Mouse (Mus musculus) 416B (cell line): ENCODE results near the gene Rpl29.

ENCODE experiments used
- DNase-seq: peaks from one replicate; pipeline ENCODE4 v3.0.0; 2011; ENCODE audit warnings: low read depth

The Rpl29 gene

DNA sequence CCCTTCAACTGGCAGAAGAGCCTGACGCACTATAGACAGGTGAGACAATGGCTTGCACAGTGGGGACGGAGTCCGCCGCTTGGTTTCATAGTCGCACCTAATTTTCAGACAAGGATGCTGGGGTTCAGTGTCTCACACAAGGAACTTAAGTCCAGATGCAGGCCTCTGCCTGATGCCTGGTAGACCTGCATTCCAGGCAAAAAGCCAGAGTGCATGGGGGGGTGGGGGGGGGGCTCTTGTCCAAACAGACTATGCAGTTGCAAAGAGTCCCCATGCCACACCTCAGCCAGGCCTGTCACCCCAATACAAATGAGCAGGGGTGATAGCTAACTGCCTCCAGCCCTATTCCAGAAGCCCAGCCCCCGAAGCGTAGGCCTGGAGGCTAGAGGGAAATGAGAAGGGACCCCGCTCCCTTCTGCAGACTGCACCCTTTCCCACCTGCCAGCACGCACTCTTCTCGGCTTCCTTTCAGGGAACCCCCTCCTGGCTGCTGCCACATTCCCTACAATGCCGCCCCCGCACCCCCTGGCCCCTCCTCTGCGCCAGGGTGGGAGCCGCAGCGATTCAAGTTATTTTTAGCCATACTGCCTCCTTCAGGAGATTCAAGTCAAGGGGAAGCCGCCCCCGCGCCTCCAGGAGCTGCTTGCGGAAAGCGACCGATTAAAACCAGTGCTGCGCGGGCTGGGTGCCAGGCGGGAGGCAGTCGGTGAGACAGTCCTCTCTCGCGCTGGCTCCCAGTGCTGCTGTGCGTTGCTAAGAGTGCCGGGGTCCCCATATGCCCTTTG, 11.2 kb upstream of the Rpl29 start:
- DNase-seq = no peak

DNA sequence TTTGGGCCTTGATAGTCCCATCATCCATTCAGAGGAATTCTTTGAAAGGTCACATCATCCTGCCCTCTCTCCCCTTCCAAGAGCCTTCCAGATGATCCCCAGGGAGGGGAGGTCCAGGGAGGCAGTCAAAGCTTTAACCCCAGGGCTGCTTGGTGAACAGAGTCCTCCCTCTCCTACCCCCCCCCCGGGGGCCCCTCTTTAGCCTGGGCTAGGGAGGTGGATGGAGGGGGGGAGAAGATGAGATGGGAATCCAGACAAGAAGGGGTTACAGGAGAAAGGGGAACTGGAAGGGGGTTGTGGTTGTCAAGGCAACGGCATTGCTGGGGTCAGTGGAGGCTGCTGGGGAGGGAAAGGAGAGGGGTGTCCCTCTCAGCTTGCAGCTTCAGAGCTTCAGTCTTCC, 8.6 kb upstream of the Rpl29 start:
- no peak for DNase-seq

DNA sequence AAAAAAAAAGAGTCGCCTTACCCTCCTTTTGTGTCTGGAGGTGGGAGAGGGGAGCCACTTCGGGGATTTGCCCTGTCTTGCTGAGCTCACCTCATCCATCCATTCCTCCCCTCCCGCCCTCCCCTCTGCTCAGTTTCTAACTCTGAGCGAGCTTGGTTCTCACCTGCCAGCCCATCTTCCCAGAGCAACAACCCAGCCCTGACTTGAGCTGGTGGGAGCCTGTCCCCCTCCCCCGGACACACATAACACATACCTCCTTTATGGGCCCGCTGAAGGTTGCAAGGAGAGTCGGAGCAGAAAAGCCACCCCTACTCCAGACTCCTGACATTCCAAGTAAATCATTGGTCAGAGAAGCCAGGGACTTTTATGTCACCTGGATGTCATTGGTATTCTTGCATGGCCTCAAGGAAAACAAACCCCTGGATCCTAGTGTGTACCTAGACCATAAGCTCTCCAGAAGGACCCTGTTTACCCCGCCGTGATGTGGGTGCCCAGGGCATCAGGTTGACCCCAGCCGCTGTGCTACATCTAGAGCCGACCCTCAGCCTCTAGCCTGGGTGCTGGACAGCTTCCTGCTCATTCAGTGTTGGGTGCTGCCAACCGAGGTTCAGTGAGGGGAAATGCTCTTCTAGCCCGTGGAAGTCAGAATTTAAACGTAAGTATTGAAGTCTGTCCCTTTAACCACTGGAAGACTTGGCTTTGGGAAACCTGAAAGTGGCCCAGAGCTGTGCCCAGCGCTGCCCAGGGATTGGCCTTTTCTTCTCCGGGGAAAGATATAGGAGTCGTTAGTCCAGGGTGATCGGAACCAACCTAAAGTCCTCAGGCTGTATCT, 8.0 kb upstream of the Rpl29 start:
- DNase-seq = no peak

DNA sequence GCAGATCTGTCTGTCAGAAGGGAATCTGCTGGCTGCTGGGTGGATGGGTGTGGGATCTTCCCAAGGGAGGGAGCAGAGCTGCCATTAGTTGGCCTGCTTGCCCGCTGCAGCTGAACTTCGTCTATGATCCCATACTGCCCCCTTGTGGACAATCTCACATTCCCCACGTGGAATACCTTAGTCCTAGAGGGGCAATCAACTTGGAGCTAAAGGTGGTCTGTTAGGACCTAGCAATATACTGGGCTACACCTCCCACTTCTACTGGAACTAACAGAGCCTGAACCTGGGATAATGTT, 7.4 kb upstream of the Rpl29 start:
- DNase-seq = peak; percentile 87

DNA sequence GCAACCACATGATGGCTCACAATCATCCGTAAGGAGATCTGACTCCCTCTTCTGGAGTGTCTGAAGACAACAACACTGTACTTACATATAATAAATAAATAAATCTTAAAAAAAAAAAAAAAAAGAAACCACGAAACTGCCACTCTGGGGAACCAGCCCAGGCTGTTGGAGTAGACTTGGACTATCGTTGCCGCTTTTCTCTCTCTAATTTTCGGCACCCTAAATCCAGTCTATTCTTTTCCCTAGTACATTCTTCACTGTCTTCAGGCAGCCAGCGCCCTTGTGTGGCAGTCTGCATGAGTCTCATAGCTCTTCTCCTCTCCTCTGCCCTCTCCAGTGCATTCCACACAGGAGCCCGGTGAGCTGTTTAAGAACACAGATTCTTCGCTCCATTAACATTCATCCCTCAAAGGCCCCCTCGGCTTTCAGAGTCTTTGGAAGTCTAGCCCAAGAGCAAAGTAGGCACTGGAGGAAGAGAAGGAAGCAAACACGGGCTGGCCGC, 484 bp upstream of the Rpl29 start:
- peak; percentile 52 for DNase-seq

DNA sequence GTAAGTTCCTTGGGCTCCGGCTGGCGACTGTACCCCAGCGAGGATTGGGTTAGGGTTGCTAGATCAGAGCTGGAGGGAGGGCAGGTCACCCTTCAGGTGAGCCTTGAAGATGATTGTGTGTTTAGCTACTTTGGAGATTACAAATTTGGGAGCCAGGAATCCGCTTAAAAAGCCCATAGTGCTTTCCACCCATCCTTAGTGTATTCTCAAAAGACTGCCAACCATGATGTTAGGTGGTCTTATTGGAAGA, 686 bp downstream of the Rpl29 start:
- no peak for DNase-seq

DNA sequence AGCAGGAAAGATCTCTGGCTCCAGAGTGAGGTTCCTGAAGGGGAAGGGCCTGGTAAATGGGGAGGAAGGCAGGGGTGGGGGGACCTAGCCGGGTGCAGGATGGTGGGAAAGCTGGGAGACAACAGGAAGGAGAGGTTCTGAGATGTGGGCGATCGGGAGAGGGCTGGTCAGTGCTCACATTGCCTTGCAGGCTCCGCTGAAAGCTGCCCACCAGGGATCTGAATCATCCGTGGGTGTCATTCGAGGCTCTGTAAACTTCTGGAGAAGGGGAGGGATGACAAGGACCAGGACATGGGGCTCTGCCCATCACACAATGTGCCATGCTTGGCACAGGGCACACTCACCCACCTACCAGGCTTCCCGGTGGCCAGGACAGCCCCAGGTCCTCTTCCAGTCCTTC, 4.1 kb downstream of the Rpl29 start:
- DNase-seq = no peak

DNA sequence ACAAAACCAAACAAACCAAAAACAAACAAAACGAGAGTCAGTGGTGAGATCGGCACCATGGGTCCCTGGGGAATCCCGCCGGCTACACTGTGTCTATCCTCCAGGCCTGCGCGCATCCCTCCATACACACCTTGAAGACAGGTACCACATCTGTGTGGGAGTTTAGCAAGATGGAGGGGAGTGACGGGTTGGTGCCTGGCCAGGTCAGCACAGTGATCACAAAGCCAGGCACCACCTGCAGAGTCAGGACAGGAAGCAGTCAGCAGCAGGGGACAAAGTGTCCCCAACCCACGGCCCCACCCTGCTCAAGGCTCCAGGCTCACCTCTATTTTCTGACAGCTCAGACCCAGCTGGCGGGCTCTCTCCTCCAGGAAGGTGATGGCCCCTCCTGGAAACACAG, 7.3 kb downstream of the Rpl29 start:
- DNase-seq = no peak

DNA sequence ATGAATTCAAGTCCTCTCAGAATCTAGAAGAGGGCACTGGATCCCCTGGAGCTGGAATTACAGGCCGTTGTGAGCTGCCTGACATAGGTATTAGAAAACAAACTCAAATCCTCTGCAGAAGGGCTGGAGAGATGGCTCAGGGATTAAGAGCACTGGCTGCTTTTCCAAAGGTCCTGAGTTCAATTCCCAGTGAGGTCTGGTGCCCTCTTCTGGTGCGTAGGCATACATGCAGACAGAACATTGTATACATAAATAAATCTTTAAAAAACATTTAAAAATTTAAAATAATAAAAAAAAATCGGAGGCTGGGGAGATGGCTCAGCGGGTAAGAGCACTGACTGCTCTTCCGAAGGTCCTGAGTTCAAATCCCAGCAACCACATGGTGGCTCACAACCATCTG, 13.4 kb downstream of the Rpl29 start:
- no peak for DNase-seq

DNA sequence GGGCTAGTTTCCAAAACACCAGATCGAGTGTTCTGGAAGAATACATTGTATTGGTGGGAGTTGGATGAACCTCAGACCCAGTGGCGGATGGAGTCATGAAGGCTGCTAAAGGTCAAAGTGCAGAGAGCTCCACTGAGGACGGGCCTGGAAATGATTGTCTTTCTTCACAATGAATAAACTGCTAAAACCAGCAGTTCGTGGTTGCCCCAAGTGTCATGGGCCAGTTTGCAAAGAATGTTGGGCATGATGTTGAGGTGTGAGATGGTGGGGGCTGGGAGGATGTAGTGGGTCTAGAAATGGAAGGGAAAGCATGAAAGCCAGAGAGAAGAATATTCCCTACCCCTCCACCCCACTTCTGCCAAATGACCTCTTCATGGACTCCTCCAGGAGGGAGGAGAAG, 15.6 kb downstream of the Rpl29 start:
- DNase-seq = no peak

DNA sequence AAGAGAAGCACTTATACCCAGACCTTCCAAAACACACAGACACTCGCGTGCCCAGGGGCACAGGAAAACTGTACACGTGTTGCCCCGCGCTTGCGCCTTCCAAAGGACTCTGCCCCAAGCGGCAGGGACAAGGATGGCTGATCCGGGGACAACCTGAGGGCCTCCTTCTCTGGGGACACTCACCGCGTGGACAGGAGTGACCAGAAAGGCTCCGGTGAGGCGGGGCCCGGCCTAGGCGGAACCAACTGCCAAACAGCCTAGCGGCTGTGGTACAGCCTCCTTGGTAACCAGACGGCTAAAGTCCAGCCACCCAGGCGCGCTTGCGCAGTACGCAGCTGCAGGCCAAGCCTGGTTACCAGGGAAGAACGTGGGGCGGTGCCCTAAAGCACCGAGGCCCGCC, 18.1 kb downstream of the Rpl29 start, which contains the start of the genes Abhd14b and Abhd14a:
Gene Abhd14b (plus strand): TSS at position 112 of the 400 bp plus-strand sequence.
Gene Abhd14a (minus strand): TSS at position 331 of the 400 bp plus-strand sequence.
- DNase-seq = peak; percentile 95

DNA sequence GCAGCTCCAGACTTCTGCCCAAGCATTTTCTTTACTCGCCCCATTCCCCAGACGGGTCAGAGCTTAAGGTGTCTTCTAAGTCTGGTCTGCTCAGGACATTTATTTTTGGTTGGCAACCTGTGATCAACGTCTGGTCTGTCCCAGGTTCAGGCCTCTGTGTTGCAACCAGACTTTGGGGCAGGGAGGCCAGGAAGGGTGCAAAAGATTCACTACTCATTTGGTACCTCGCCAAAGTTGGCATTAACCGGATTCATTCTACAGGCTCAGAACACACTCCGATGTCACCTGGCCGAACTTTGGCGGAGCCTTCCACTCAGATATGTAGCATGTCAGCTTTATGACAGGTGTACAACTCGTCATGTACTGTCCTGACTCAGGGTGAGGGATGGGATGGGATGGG, 18.7 kb downstream of the Rpl29 start:
- no peak for DNase-seq

DNA sequence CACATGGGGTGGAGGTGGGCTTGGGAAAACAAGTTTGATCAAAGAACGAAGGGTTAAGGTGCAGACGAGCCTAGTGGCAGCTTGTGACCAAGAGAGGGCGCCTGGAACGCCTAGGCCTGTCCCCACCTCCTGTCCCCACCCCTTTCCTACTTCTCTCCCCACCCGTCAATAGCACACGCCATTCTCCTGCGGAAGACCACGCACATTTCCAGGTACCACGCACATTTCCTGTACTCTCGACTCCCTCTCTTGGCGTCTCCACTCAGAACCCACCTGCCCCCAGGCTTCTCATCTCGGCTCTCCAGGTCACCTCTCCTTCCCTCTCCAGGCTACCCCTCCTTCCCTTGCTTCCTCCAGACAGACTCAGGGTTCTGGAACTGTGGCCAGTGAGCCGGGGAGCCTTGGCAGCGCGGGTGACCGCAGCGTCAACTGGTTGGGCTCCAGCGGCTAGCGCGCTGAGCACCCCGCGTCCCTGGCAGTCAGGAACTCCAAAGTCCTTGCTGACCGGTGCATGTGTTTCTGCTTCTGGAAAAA, 19.3 kb downstream of the Rpl29 start:
- peak; percentile 87 for DNase-seq

DNA sequence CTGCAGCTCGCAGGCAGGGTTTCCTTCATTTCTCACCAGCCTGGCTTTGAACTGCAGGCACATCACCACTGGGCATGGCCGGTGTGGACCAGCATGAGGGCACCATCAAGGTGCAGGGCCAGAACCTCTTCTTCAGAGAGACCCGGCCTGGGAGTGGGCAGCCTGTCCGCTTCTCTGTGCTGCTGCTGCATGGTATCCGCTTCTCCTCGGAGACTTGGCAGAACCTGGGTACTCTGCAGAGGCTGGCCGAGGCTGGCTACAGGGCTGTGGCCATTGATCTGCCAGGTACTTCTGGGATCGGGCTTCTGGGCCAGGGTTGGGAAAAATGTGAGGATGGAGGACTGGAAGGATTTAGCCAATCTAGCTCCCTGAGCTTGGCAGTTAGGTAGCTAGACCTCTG, 20.7 kb downstream of the Rpl29 start:
- DNase-seq = no peak

DNA sequence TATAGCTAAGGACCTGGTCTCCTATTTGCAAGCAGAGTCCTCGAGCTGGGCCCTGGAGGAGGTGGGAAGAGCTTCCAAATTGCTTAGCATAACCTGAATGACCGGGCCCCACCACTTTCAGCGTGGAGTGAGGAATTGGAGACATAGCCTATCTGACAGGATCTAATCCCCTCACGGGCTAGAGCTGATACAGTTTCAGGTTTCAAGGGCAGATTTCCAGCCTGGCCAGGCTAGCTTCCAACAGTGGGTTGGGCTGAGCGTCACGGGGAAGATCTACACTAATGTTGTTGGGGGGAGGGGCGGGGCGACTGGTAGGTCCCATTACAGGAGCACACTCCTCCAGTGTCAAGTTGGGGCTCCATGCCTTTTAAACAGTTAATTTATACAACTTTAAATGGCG, 21.4 kb downstream of the Rpl29 start:
- no peak for DNase-seq

DNA sequence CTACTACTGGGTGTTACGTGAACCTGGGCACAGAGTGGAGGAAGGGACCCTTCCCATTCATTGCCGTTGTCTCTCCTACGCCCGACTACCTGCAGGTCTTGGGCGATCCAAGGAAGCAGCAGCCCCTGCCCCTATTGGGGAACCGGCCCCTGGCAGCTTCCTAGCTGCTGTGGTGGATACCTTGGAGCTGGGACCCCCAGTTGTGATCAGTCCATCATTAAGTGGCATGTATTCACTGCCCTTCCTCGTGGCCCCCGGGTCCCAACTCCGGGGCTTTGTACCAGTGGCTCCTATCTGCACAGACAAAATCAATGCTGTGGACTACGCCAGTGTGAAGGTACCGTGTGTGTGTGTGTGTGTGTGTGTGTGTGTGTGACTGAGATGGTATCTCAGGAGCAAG, 22.0 kb downstream of the Rpl29 start:
- no peak for DNase-seq

DNA sequence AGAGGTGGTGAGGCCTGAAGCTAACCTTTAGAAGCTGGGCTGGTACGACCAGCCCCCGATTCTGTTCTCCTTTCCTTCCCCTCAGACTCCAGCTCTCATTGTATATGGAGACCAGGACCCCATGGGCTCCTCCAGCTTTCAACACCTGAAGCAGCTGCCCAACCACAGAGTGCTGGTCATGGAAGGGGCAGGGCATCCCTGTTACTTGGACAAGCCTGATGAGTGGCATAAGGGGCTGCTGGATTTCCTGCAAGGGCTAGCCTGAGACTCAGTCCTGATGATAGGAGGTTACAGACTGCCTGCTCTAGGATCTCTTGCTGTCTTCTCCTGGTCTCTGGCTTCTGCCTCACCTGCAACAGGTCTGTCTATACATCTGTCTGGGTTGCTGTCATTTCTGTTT, 22.6 kb downstream of the Rpl29 start:
- no peak for DNase-seq

DNA sequence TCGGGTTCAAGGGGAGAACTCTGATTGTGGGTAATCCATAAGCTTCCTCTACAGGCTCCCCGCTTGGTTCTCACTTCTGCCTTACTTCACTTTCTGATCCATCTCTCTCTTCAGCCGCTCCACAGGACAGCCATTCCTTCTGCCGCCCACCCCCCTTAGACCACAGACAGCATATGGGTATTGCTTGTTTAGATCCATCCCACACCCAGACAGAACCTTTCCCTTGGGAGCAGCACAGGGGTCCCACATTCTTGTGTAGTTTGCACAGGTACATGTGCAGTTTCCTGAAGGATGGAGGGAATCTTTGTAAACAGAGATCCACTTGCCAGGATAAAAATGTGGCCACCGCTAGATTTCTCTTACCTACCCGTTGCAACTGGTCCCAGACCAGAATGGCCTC, 23.1 kb downstream of the Rpl29 start:
- no peak for DNase-seq

DNA sequence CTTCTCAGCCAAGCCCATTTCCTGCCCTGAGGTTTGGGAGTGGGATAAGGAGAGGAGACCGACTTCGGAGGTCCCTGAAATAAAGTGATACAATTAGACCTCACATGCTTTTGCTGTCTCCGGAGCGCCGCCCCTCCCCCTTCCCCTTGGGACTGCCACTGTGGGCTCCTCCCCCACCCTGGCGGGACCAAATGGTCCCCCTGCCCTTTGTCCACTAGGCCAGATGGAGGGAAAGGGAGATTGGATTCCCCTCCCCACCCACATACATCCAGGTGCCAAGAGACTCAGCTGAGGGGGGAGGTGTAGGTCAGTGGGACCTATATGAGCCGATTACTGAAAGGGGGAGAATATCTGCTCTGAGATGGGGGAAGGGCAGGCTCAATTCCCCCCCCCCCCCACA, 23.6 kb downstream of the Rpl29 start:
- no peak for DNase-seq

DNA sequence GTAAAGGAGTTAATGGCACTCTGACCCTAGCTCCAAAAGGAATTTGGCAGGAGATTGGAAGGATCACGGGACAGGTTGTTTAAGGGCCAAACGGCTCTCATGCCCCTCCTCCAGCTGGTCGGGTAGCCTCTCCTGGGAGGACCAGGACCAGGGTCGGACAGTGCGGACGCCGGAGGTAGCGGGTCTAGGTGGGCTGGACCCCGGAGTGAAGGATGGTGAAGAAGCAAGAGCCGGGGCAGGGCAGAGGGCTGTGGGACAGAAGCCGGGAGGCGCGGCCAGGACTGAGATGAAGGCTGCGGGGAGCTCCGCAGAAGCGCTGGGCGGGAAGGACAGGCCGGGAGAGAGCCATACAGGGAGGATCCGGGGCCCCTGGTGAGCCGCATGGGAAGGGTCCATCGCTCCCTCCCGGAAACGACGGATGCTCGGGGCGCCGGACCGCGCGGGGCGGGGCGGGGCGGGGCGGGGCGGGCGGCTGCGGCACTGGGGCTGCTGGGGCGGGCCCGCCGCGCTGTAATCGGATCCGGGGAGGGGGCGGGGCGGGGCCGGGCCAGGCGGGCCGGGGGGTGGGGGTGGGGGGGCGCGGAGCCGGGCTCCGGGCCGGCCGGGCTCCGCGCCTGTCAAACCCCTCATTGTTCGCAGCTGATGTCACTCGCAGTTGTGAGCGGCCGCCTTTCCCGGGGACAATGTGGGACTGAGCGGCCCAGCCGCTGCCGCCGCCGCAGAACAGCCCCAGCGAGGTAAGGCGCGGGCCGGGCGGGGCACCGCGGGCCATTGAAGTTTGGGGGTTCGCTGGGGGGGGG, 24.2 kb downstream of the Rpl29 start, which contains the start of gene Pcbp4:
Gene Pcbp4 (plus strand): TSS at position 21 of the 800 bp plus-strand sequence.
- peak; percentile 42 for DNase-seq

DNA sequence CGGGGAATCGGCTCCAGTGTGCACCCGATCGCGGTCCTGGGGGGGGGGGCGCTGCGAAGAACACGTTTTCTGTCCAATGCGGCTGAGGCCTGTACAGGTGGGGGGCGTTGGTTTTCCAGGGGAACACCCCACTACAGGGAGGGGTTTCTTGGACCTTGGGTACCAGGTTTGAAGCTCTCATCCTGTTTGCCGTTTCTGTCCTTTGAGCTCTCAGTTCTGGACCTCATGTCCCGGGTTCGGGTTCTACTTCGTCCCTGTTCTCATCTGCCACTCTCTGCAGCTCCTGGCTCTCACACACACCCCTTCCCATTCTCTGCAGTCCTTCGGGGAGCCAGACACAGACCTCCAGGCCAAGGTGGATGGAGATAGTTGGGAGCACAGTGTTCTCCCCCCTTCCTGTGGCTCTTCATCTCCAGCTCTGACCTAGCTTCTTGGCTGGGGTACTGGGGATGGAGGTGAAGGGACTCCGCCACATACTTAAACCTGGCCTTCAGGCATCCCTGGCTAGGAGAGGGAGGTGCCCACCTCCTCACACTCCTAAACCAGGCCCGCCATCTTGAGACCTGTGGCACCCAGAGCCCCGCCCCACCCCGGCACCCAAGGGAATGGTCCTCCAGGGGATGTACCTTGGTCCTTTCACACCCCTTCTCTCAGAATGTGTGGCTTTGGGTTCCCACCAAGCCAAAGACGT, 25.0 kb downstream of the Rpl29 start:
- DNase-seq = no peak
